Mouse (Mus musculus): ENCODE results near the gene Stam2.
A peak's percentile ranks its signal among the peaks of the same experiment; 100 is the strongest.

The Stam2 gene

GRCm38 (mm10) chr2:52730891-52731290, 11.2 kb downstream of the Stam2 start:
- DNase-seq (ENCODE audit: low spot score in 2 of 2) = no peak

GRCm38 (mm10) chr2:52720231-52721025, 21.7 kb downstream of the Stam2 start:
- no peak for DNase-seq (ENCODE audit: low spot score in 2 of 2)

GRCm38 (mm10) chr2:52717076-52717475, 25.0 kb downstream of the Stam2 start:
- DNase-seq (ENCODE audit: low spot score in 2 of 2) = no peak

GRCm38 (mm10) chr2:52715538-52715937, 26.5 kb downstream of the Stam2 start:
- DNase-seq (ENCODE audit: low spot score in 2 of 2) = no peak

- no peak for DNase-seq (ENCODE audit: low spot score in 2 of 2)
Observed at GRCm38 (mm10) chr2:52714111-52714510, 28.0 kb downstream of the Stam2 start.

GRCm38 (mm10) chr2:52710804-52711203, 31.3 kb downstream of the Stam2 start:
- DNase-seq (ENCODE audit: low spot score in 2 of 2) = no peak

- DNase-seq (ENCODE audit: low spot score in 2 of 2) = no peak
Observed at GRCm38 (mm10) chr2:52709417-52709816, 32.7 kb downstream of the Stam2 start.

- DNase-seq (ENCODE audit: low spot score in 2 of 2) = no peak
Observed at GRCm38 (mm10) chr2:52701368-52702036, 40.6 kb downstream of the Stam2 start.

GRCm38 (mm10) chr2:52700352-52700751, 41.7 kb downstream of the Stam2 start:
- DNase-seq (ENCODE audit: low spot score in 2 of 2) = no peak

- DNase-seq (ENCODE audit: low spot score in 2 of 2) = no peak
Observed at GRCm38 (mm10) chr2:52694604-52695003, 47.5 kb downstream of the Stam2 start.

GRCm38 (mm10) chr2:52691745-52692144, 50.3 kb downstream of the Stam2 start:
- no peak for DNase-seq (ENCODE audit: low spot score in 2 of 2)

GRCm38 (mm10) chr2:52686601-52687000, 55.5 kb downstream of the Stam2 start:
- DNase-seq (ENCODE audit: low spot score in 2 of 2) = no peak

- no peak for DNase-seq (ENCODE audit: low spot score in 2 of 2)
Observed at GRCm38 (mm10) chr2:52677589-52677988, 64.5 kb downstream of the Stam2 start.

- no peak for DNase-seq (ENCODE audit: low spot score in 2 of 2)
Observed at GRCm38 (mm10) chr2:52676913-52677303, 65.2 kb downstream of the Stam2 start.

- peak; percentile 32 to 33 for DNase-seq (ENCODE audit: low spot score in 2 of 2)
Observed at GRCm38 (mm10) chr2:52676023-52676912, 65.8 kb downstream of the Stam2 start, which contains the start of gene Cacnb4. Cacnb4 (minus strand) TSS chr2:52676831.

- DNase-seq (ENCODE audit: low spot score in 2 of 2) = no peak
Observed at GRCm38 (mm10) chr2:52675278-52675987, 66.6 kb downstream of the Stam2 start.

GRCm38 (mm10) chr2:52674886-52675277, 67.2 kb downstream of the Stam2 start:
- peak in 1 of 2 experiments; percentile 34 for DNase-seq (ENCODE audit: low spot score in 2 of 2)

- DNase-seq (ENCODE audit: low spot score in 2 of 2) = no peak
Observed at GRCm38 (mm10) chr2:52673172-52673571, 68.9 kb downstream of the Stam2 start.

GRCm38 (mm10) chr2:52670733-52671132, 71.3 kb downstream of the Stam2 start:
- DNase-seq (ENCODE audit: low spot score in 2 of 2) = no peak

GRCm38 (mm10) chr2:52668480-52668879, 73.6 kb downstream of the Stam2 start:
- DNase-seq (ENCODE audit: low spot score in 2 of 2) = no peak

- DNase-seq (ENCODE audit: low spot score in 2 of 2) = no peak
Observed at GRCm38 (mm10) chr2:52656722-52657121, 85.4 kb downstream of the Stam2 start.
